Mouse (Mus musculus): Measurements from ENCODE around the gene Egln3. TPM values are rescaled to one million over a fixed set of nuclear protein-coding genes. Genes with fewer than 3 reads are reported as not detected.

Egln3 gene
- total RNA-seq, 2 experiments from 2014 or later = 63.6 to 77.8 TPM

DNA sequence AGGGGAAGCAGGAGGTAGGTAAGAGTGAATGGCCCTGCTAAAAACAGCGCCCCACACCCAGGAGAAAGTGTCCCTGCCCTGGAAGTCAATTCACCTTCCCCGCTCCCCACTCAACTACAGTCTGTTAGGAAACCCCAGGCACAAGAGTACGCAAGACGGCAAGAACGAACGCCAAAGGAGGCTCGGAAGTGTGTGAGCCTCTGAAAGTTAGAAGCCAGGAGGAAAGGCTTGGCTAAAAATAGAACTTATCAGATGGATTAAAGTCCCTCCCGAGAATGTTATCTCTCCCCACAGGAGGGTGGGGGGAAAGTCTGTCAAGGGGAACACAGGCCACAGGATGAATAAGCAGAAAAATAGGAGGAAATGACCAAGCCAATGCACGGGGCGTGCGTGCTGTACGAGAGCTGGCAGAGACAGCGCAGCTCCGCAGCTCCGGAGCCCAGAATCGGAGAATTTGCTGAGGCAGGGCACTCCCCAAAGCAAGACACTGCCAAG lies 41.0 kb downstream of the Egln3 start:
- DNase-seq = peak; percentile 41 to 45

DNA sequence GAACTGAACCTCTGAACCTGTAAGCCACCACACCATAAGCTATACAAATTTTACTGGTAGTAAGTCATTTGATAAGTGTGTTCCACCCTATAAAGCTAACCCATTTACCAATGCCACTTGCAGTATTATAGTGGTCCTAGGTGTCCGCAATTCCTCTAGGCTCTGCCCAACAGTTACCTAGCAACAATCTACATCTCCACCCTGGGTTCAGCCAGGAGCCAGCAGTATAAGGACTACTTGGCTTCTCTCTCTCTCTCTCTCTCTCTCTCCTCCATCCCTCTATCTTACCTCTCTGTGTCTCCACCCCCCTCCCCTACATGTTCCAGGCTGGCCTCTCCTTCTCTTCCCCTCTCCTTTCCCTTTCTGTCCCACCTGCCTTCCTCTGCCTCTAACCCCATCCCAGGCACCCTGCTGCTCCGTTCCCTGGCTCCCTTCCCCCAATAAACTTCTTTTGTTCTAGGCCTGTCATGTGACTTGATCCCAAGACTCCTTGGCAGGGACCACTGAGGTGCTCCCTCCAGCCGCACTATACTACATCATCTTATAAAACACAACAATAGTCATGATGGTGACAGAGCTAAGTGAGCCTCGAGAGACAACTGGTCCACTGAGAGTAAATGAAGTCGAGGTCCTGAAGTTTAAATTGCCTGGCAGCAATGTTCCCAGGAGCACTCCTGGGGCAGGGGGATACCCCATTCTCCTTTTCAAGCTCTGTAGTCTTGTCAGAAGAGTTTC lies 42.0 kb downstream of the Egln3 start:
- DNase-seq = no peak

DNA sequence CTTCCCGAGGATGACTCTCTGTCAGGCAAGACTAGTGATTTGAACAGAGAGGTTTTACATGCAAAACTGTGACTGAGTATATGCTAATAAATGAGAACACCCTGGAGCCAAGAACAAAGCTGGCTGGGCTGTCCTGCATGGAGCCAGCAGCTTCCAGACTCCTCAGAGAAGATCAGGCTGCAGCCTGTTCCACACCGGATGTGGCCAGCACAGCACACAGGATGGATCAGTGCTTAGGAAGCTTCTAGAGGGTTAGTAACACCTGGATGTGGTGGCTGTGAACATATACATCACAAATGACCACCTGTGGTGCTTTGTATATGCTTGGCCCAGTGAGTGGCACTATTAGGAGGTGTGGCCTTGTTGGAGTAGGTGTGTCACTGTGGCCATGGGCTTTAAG lies 43.4 kb downstream of the Egln3 start:
- DNase-seq = no peak

DNA sequence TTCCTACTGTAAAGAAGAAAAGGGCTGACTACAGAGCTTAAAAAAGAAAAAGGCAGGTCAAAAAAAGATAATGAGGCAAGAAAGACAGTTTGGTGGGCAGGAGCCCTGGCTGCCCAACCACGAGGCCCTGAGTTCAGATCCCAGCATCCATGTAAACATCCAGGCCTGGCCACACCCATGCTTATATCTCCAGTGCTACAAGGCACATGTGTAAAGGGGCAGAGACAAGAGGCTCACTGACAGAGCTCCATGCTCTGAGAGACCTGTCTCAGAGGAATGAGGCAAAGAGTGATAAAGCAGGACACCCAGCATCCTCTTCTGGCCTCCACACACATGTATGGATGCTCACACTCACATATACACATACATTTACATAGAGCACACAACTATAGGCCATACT lies 48.9 kb downstream of the Egln3 start:
- no peak for DNase-seq

DNA sequence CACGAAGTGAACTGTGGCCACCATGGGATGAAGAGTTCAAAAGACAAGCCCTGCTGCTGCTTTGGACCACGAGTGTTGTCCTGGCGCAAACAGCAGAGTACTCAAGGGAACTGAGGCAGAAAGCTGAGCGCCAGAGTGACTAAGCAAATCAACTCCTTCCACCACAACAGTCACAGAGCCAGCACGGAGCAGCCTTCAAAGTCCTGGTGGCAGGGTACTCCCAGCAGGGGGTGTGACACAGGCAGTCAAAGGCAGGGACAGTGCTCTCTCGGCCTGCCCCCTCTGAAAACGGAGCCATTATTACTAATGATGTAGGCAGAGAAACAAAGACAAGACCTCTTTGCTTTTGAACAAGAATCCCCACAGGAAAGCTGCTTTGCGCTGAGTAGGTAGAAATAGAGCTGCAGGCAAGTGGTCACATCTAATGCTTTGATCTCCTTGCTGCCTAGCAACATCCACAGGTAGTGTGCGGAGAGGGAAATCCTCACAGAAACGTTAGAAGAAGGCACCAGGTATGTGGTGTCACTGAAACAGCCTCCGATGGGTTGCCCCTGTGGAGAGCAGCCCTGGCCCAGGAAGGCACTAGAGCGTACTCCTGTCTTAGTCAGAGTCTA lies 56.6 kb downstream of the Egln3 start:
- no peak for DNase-seq
